Mouse (Mus musculus) kidney, adult 2 months (tissue): Measurements from ENCODE around the gene Mrps31.
A peak's percentile ranks its signal among the peaks of the same experiment; 100 is the strongest.

Source experiments
- CTCF ChIP-seq: fragments of 200-500 bp; conservative IDR thresholded peaks from 2 replicates; pipeline ENCODE4 v1.5.1; 2011; ENCODE audit warnings: low read depth, mild to moderate bottlenecking, control low read depth, low read length, moderate library complexity, mixed read lengths; ENCODE audit not compliant: insufficient read depth, insufficient read length
- POLR2A ChIP-seq: fragments of 200-500 bp; IDR thresholded peaks from one replicate; pipeline ENCODE4 v1.6.1; 2011; ENCODE audit warnings: low read depth, low read length, control low read depth

GRCm38 (mm10) chr8:22376903-22377302 is 34.3 kb upstream of the Mrps31 start:
- TF ChIP-seq POLR2A: no peak
- TF ChIP-seq CTCF: peak; percentile 65
